Mouse (Mus musculus) adrenal gland, postnatal 14 days (tissue): Measurements from ENCODE around the gene Tlx2. TPM values are rescaled to one million over a fixed set of nuclear protein-coding genes. Genes with fewer than 3 reads are reported as not detected.

ENCODE experiments used
- DNase-seq: peaks from one replicate; pipeline ENCODE4 v3.0.0; 2021; ENCODE audit warnings: mixed read lengths
- long read RNA-seq, 2 experiments: library from polyadenylated mRNA; stranded (forward); transcript quantifications; one replicate each; pipeline ENCODE4 v2.0.0; 2021
- total RNA-seq: library from RNA; stranded (reverse); gene quantifications from 2 replicates; pipeline ENCODE4 v1.2.3, GENCODE M21; 2021

Gene Tlx2
- total RNA-seq, result 9.4 and 10.4 TPM in 2 replicates
- long read RNA-seq, experiment 1, transcript Tlx2-202 (2 exons, 1,514 nt), result minor isoform, 5 of 38 reads
- long read RNA-seq, experiment 1, transcript Tlx2-201 (3 exons, 1,236 nt), result major isoform, 25 of 38 reads
- long read RNA-seq, experiment 1, partial matches to known transcripts, result 1 of 38 reads
- long read RNA-seq, experiment 1, other reads (novel, unspliced or antisense), result 7 of 38 reads
- long read RNA-seq, experiment 2, transcript Tlx2-201 (3 exons, 1,236 nt), result major isoform, 24 of 28 reads
- long read RNA-seq, experiment 2, partial matches to known transcripts, result 0 of 28 reads
- long read RNA-seq, experiment 2, other reads (novel, unspliced or antisense), result 4 of 28 reads

DNA sequence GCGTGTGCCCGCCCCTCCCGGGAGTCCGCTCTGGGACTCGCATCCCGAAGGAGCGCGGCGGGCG lies at the start of gene Tlx2:
TSS of gene Tlx2 (minus strand) at position 47 of the 64 bp plus-strand sequence.
- DNase-seq, result no peak

DNA sequence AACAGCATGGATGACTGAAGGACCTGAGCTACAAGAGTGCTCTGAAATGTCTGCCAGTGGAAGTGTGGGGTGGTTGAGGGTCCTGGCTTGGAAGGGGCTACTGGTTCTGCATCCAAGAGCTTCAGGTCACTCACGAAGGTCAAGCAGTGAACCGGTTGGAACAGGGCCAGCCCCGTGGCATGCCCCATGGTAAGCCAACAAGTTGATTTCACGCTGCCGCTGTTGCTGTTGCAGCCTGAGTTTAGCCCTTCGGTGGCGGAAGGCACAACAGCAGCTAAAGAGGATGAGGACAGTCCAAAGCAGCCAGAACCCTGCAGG lies 49.6 kb upstream of the Tlx2 start:
- peak; percentile 56 for DNase-seq

GRCm38 (mm10) chr6:83118825-83119733 lies 49.0 kb upstream of the Tlx2 start:
- no peak for DNase-seq

- DNase-seq, result no peak
Measured at GRCm38 (mm10) chr6:83118369-83118768, 48.3 kb upstream of the Tlx2 start.

DNA sequence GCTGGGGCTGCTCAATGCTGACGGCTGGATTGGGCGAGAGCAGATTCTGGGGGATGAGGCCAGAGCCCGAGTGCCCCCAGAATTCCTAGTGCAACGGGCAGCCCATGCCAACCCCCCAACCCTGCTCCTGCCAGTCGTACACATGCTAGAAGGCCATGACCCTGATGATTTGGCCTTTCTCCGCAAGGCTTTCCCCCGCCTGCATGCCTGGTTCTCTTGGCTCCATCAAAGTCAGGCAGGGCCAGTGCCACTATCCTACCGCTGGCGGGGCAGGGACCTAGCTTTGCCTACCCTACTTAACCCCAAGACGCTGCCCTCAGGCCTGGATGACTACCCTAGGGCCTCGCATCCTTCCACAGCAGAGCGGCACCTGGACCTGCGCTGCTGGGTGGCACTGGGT lies 47.5 kb upstream of the Tlx2 start:
- DNase-seq, result no peak

DNA sequence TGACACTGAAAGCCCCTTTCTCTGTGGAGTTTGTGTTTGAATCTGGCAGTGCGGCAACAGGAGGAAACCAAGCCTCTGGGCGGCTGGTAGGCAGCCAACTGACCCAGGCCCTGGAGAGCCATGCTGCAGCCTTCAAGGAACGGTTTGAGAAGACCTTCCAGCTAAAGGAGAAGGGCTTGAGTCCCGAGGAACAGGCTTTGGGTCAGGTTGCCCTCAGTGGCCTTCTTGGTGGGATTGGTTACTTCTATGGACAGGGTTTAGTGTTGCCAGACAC lies 47.0 kb upstream of the Tlx2 start:
- no peak for DNase-seq

- no peak for DNase-seq
Measured at GRCm38 (mm10) chr6:83116373-83117164, 46.5 kb upstream of the Tlx2 start.

DNA sequence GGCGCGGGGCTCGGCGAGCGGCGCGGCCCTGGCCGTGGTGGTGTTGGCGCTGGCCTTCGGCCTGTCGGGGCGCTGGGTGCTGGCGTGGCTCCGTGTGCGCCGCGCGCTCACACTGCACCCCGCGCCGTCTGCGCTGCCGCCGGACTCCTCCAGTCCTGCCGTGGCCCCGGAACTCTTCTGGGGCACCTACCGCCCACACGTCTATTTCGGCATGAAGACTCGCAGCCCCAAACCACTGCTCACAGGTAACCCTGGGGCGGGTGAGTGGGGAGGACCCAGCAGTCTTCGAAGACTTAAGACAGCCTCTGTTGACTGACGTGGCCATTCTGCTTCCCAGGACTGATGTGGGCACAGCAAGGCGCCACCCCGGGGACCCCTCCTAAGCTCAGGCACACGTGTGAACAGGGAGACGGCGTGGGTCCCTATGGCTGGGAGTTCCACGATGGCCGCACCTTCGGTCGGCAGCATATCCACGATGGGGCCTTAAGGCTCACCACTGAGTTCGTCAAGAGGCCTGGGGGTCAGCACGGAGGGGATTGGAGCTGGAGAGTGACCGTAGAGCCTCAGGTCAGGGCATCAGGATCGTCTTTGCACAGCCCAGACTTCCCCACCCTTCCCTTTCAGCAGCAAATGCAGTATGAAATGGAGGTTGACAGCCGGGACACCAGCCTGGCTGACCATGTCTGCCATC lies 45.7 kb upstream of the Tlx2 start:
- DNase-seq, result no peak

GRCm38 (mm10) chr6:83115011-83115671 lies 45.0 kb upstream of the Tlx2 start, which contains the start of gene Mogs:
TSS of gene Mogs (plus strand) at chr6:83115496.
- DNase-seq, result peak; percentile 98

- DNase-seq, result no peak
Measured at GRCm38 (mm10) chr6:83111510-83112136, 41.5 kb upstream of the Tlx2 start.

DNA sequence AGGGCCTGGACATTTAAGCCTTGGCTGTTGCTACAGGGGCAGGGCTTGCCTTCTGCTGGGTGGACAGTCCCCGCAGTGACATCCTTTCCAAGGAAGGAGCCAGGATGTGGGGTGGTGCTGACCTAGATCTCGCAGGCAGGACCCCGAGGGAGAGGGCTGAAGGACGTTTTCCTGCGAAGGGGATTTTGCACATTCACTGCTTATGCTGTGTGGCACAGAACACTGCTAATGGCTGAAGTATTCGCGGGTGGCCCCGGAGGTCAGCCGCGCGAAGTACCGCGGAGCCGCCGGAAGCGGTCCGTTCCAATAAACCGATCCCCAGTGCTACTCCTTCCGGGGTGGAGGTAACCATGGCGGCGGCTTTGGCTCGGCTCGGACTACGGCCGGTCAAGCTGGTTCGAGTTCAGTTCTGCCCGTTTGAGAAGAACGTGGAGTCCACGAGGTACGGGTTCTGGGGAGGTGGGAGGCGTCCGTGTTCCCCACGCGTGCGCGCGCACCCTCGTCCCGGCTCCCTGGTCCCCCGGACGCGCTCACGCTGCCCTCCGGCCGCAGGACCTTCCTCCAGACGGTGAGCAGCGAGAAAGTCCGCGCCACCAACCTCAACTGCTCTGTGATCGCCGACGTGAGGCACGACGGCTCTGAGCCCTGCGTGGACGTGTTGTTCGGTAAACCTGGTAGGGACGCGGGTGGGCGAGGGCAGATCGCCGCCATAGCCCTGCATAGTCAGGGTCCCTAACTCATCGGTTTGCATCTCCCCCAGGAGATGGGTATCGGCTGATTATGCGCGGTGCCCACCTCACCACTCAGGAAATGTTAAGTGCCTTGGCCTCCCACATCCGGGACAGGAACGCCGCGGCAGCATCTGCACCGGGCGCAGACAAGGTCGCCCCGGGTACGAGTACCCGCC lies 38.9 kb upstream of the Tlx2 start, which contains the start of gene Mrpl53:
TSS of gene Mrpl53 (plus strand) at position 279 of the 907 bp plus-strand sequence.
- peak; percentile 92 for DNase-seq

GRCm38 (mm10) chr6:83107566-83108400 lies 37.7 kb upstream of the Tlx2 start:
- DNase-seq, result peak; percentile 94

- no peak for DNase-seq
Measured at GRCm38 (mm10) chr6:83104158-83104557, 34.1 kb upstream of the Tlx2 start.

DNA sequence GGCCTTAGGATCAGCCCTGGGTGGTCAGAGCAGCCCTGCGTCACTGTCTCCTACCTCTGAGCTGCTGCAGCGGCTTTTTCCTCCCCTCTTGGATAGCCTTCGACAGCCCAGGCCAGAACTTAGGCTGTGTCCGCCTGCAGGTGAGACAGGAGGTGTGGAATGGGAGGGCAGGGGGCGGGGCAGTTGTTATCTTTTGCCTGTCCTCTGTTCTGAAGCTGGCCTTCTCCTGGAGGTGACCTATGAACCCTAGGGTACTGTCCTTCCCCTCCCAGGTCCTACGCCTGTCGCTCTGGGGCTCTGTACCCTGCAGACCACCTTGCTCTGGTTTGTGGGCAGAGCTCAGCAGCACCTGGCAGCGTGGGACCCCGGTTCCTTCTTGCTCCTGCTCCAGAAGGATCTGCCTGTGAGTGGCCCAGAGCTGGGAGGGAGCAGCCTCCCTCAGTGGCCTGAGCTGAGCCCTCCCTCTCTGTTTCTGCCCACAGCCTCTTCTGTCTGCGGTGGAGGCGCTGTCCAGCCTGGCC lies 33.1 kb upstream of the Tlx2 start:
- DNase-seq, result no peak

DNA sequence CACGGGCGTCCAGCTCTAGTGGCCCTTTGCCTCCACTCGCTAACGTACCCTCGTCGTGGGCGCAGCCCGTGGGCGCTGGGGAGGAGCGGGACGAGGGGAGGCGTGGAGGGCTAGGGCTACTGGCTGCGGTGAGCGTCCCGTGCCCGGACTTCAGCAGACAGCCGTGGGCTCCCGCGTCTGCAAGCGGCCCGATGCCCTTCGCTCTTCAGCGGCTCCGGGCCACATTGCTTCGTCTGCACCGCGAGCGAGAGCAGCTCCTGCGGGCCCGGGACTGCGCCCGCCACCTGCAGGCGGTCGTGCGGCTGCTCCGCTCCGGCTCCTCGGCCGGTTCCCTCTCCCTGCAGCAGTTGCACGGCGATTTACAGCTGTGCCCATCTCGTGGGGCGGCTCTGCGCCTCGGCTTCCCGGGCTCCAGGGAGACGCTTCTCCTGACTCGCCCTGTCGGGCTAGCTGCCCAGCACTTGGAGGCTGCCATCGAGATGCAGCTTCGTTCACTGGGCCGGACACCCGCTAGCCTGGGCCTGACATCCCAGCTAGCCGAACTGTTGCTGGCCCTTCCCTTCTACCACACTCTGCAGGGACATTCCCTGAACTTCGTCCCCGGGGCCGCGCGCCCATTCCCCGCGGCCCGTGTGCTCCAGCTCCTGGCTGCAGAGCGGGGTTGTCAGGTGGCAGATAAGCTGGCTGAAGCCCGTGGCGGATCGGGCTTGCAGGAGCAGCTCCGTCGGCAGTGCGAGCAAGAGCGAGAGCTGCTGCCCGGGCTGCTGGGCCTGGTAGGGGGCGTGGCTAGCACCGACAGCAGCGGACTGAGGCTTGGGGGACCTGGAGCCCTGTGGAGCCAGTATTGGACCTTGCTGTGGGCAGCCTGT lies 31.8 kb upstream of the Tlx2 start:
- DNase-seq, result peak; percentile 81

DNA sequence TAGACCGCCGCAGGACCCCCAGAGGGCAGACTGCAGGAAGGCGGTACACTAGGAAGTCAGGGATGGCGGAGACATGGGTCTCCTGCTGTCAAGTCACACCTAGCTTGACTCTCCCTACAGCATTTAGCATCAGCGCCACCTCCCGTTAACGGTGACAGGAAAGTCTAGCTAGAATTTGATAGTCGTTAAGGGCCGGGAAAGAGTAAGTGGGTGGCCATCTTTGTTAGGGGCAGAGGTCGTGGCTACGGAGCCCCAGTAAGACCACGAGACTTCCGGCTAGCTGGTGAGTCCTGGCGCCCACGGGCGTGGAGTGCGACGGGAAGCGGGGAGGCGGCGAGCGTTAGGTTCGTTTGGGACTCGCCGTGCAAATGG lies 31.2 kb upstream of the Tlx2 start, which contains the start of the genes Ccdc142 and Gm42688:
TSS of gene Ccdc142 (plus strand) at position 286 of the 372 bp plus-strand sequence.
TSS of gene Gm42688 (plus strand) at position 302 of the 372 bp plus-strand sequence.
- peak; percentile 94 for DNase-seq

DNA sequence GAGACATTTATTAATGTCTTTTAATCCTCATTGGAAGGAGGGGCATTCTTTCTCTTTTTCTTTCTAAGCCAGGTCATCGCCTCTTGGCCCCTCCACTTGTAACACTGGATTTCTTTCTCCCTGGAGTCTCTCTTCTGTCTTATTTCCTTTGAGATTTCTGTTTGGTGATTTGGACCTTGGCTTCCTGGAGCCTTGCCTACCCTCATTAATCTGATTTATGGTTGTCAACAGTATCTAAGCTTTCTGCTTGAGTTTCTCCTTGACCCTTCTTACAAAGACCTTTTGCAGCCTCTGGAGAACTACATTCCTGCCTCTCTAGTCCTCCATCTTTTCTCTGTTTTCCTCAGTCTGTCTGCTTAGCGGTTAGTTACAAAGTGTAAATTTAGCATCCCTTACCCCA lies 28.3 kb upstream of the Tlx2 start:
- peak; percentile 69 for DNase-seq

DNA sequence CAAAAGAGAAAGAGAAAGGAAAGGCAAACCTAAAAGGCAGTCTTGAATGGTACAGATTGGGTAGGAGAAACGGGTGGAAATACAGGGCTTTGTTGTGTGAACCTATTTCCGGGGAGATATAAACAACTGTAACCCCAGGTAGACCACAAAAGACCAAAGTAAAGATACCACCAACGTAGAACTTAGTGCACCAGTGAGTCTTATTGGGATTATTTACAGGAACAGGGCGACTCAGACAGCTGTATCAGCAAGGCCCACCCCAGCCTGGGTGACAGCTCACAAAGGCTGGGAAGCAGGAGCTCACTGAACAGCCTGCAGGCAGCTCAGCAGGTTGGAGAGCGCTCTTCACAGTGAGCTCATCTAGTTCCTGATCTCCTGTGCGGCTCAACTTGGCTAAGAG lies 25.9 kb upstream of the Tlx2 start:
- DNase-seq, result peak; percentile 46
